Mouse (Mus musculus) bone marrow macrophage, adult 2 months (primary cell): ENCODE measurements around the gene Cldn1.

Source experiments
- CTCF ChIP-seq: IDR thresholded peaks from 2 replicates; pipeline ENCODE4 v1.5.1; 2012; ENCODE audit warnings: low read depth, mild to moderate bottlenecking, low read length, moderate library complexity
- POLR2A ChIP-seq: IDR thresholded peaks from 2 replicates; pipeline ENCODE4 v1.6.1; 2012; ENCODE audit warnings: mild to moderate bottlenecking, low read depth, low read length, borderline replicate concordance

DNA sequence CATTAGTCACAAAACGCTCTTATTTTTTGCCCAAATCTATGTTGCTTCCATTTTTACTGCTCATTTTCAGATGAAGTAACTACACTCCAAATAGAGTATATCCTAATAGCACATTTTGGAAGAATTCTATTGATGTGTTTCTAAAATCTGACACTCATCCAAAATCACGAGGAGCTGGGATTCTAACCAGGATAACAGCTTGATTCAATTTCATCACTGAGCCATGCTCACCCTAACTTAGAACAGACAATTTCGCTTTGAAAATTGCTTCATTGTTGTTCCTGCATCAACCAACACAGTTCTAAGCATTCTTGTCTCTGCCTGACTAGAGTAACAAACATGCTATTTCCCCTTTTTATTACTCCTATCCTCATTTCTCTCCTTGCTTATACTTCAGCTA is 47.0 kb upstream of the Cldn1 start:
- no peak for TF ChIP-seq CTCF
- TF ChIP-seq POLR2A = no peak
